Mouse (Mus musculus) forebrain, embryonic 14.5 days (tissue): ENCODE results near the gene Cacna1e. TPM values are rescaled to one million over a fixed set of nuclear protein-coding genes. Genes with fewer than 3 reads are reported as not detected.
A peak's percentile ranks its signal among the peaks of the same experiment; 100 is the strongest.

Source experiments
- ATAC-seq: fragments of 200-750 bp; cut with Nextera tagmentation; 2 replicates; pipeline ENCODE4 v1.8.0; 2017; ENCODE audit warnings: mild to moderate bottlenecking, moderate library complexity
- DNase-seq: peaks from one replicate; pipeline ENCODE4 v3.0.0-alpha.2; 2015; ENCODE audit warnings: low spot score
- H3K27ac ChIP-seq: fragments of 300-500 bp; sonication (generic); 2 replicates; pipeline ENCODE4 v1.5.1; 2014; ENCODE audit warnings: low read depth, mild to moderate bottlenecking, control low read depth, low read length, moderate library complexity
- H3K27me3 ChIP-seq: fragments of 300-500 bp; sonication (generic); replicated peaks from 2 replicates; pipeline ENCODE4 v1.6.1; 2014; ENCODE audit warnings: low read length, control low read depth, mixed read lengths; ENCODE audit not compliant: control insufficient read depth, insufficient read depth
- H3K36me3 ChIP-seq: fragments of 300-500 bp; sonication (generic); 2 replicates; pipeline ENCODE4 v1.6.1; 2014; ENCODE audit warnings: low read length, control low read depth; ENCODE audit not compliant: control insufficient read depth, insufficient read depth
- H3K4me1 ChIP-seq: fragments of 300-500 bp; sonication (generic); 2 replicates; pipeline ENCODE4 v1.6.1; 2014; ENCODE audit warnings: antibody characterized with exemption, low read length, control low read depth; ENCODE audit not compliant: control insufficient read depth, insufficient read depth
- H3K4me2 ChIP-seq: fragments of 300-500 bp; sonication (generic); 2 replicates; pipeline ENCODE4 v1.6.1; 2014; ENCODE audit warnings: mild to moderate bottlenecking, control low read depth, low read length
- H3K4me3 ChIP-seq: fragments of 300-500 bp; sonication (generic); 2 replicates; pipeline ENCODE4 v1.5.1; 2014; ENCODE audit warnings: low read depth, low read length, control low read depth
- H3K9ac ChIP-seq: fragments of 300-500 bp; sonication (generic); 2 replicates; pipeline ENCODE4 v1.6.1; 2014; ENCODE audit warnings: mild to moderate bottlenecking, low read length, control low read depth, moderate library complexity
- H3K9me3 ChIP-seq: fragments of 300-500 bp; sonication (generic); replicated peaks from 2 replicates; pipeline ENCODE4 v1.6.1; 2016; ENCODE audit warnings: low read length, control low read depth, mixed read lengths; ENCODE audit not compliant: control insufficient read depth
- WGBS: fragments of 180-500 bp; shearing (Covaris S2); extraction: QIAGEN DNeasy Blood & Tissue Kit; methylation state at CpG from one replicate; pipeline ENCODE4 v1.1.7; 2014; 5-methylcytosine and 5-hydroxymethylcytosine counted together
- polyA plus RNA-seq: library from polyadenylated mRNA; unstranded; fragments of >200 nt; fragmentation: Nextera tagmentation; extraction: Ambion mirVana; gene quantifications from 2 replicates; pipeline ENCODE4 v1.2.1, GENCODE M21; 2014

The Cacna1e gene
- polyA plus RNA-seq, 1 experiment from 2014 or later = 6.7 TPM

DNA sequence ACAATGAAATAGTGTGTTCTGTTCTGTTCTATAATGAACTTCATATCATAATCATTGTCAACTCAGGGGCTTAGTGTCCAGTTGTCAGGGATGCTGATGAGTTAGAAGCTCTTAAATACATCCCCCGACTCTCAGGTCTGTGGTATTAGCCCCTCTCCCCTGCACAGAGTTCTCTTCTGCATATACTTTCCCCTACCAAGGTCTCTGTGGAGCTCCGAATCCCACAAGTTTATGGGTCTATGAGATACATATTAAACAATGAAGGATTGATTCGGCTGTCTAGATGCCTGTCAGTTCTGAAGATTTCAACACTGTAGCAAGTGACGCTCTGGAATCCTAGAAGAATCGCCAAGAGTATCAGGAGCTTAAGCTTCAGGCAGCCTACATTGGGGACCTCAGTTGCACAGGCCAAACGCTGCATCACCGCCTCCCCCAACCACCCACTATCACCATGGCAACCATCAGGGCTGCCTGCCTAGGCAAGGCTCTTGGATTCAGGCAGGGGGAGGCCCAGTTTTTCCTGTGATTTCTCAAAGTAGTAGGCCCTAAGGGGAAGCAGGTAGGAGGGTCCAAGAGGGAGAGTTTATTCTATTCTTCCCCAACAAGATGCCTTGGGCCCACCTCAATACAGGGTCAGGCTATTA is 223.0 kb downstream of the Cacna1e start:
- Histone ChIP-seq H3K4me2 (no peak overlapping the region), H3K9ac (no peak overlapping the region), H3K4me3 (no peak overlapping the region), H3K27me3 (no peaks in the 10 kb centered on the region), H3K36me3 (no peaks in the 10 kb centered on the region), H3K4me1 (peaks cover 8% of the 10 kb centered on the region), H3K27ac (no peak overlapping the region), H3K9me3 (no peaks in the 10 kb centered on the region)
- 39% methylated on average over 7 of the region's 7 CpGs for WGBS
- ATAC-seq (peak; percentile 94), DNase-seq (peak; percentile 87)

DNA sequence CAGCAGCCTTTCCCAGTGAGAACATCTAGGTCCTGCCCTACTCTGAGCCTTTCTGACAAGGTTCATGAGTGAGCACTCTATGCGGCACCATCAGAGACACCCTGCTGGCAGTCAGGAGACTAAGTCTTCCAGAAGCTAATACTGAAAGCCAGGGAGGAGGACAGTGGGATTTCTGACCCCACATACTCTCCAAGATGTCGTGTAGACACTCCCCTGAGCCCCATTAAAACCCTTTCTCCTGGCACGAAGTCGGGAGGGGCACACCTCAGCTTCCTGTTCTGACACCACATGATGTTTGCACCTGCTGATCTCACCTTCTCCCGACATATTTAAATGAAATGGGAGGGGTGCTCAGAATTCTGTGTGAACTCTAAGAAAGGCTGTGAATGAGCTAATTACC is 226.9 kb downstream of the Cacna1e start:
- Histone ChIP-seq H3K36me3 (no peaks in the 10 kb centered on the region), H3K4me2 (no peak overlapping the region), H3K27ac (no peak overlapping the region), H3K9me3 (no peaks in the 10 kb centered on the region), H3K9ac (no peak overlapping the region), H3K4me1 (peaks cover 8% of the 10 kb centered on the region), H3K4me3 (no peak overlapping the region), H3K27me3 (no peaks in the 10 kb centered on the region)
- WGBS = 83% methylated on average over 5 of the region's 5 CpGs
- DNase-seq = no peak
- ATAC-seq = no peak

GRCm38 (mm10) chr1:154653951-154654350 is 230.3 kb downstream of the Cacna1e start:
- 78% methylated on average over 2 of the region's 2 CpGs for WGBS
- no peak overlapping the region for H3K27ac ChIP-seq
- no peaks in the 10 kb centered on the region for H3K9me3 ChIP-seq
- no peaks in the 10 kb centered on the region for H3K4me1 ChIP-seq
- no peaks in the 10 kb centered on the region for H3K36me3 ChIP-seq
- no peak for DNase-seq
- no peak overlapping the region for H3K4me2 ChIP-seq
- H3K9ac ChIP-seq = no peak overlapping the region
- no peak for ATAC-seq
- no peaks in the 10 kb centered on the region for H3K27me3 ChIP-seq
- no peak overlapping the region for H3K4me3 ChIP-seq

DNA sequence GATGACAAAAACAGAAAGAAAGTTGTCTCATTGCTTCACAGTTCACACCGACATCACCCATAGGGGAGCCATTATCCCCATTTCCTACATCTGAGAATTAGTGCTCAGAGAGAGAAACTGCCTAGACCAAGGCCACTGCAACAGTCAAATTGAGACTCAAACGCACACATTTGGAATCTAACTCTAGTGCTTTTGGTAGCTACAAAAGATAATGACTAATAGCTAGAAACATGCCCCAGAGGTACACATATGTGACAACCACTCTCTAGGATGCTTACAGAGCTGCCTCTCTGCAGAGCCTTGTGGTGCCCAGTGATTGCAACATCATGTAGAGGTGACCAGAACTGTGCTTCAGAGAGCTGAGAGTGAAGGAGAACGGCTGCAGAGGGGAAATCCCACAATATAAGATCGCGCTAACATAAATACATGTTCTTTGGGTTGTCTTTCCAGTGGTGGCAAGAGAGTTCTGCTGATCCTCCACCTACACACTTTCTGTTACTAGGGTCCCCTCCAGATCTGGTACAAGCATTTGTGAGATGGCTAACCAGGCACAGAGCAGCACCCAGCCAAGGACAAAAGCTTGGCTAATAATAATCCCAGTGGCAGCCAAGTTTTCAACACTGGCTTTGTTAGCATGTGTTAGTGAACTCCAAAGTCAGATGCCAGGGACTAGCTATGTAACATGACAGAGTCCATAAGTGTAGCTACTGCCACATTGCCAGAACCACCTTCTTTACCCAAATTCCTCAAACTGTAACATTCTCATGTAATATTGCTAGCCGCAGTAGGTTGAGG is 237.9 kb downstream of the Cacna1e start:
- Histone ChIP-seq H3K4me2 (no peak overlapping the region), H3K9ac (no peak overlapping the region), H3K4me1 (no peaks in the 10 kb centered on the region), H3K36me3 (no peaks in the 10 kb centered on the region), H3K4me3 (no peak overlapping the region), H3K27me3 (no peaks in the 10 kb centered on the region), H3K27ac (no peak overlapping the region), H3K9me3 (no peaks in the 10 kb centered on the region)
- ATAC-seq (no peak), DNase-seq (no peak)
- WGBS = 88% methylated on average over 6 of the region's 6 CpGs

- H3K4me3 ChIP-seq = no peak overlapping the region
- ATAC-seq (no peak), DNase-seq (no peak)
- 74% methylated on average over 4 of the region's 4 CpGs for WGBS
- H3K9me3 ChIP-seq = no peaks in the 10 kb centered on the region
- no peak overlapping the region for H3K9ac ChIP-seq
- H3K27me3 ChIP-seq = no peaks in the 10 kb centered on the region
- no peaks in the 10 kb centered on the region for H3K36me3 ChIP-seq
- H3K4me1 ChIP-seq = peaks cover 2% of the 10 kb centered on the region; the same call in 1 of the 2 replicates
- H3K4me2 ChIP-seq = no peak overlapping the region
- H3K27ac ChIP-seq = no peak overlapping the region
Measured at GRCm38 (mm10) chr1:154637821-154638220, 246.5 kb downstream of the Cacna1e start.

GRCm38 (mm10) chr1:154635766-154636165 is 248.5 kb downstream of the Cacna1e start:
- Histone ChIP-seq H3K27ac (no peak overlapping the region), H3K9ac (no peak overlapping the region), H3K9me3 (no peaks in the 10 kb centered on the region), H3K27me3 (no peaks in the 10 kb centered on the region), H3K4me2 (no peak overlapping the region), H3K4me3 (no peak overlapping the region), H3K36me3 (no peaks in the 10 kb centered on the region), H3K4me1 (peaks cover 2% of the 10 kb centered on the region; the same call in 1 of the 2 replicates)
- DNase-seq = no peak
- no peak for ATAC-seq
- WGBS = 87% methylated on average over 9 of the region's 9 CpGs

DNA sequence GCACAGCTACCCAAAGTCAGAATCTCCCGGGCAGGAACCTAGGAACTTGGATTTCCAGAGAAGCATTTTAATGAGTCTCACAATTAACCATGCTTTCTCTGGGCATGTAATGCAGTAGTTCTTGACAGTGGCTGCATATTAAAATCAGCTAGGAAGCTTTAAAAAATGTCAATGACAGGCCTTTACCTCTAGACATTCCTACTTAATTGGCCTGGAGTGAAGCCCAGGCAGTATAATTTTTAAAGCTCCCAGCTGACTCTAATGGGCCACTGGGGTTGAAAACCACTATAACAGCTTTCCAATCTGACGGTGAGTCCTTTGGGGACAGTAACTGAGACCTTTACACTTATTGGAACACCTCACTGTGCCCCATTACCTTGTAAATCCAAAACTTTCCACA is 251.4 kb downstream of the Cacna1e start:
- peak; percentile 39 for DNase-seq
- Histone ChIP-seq H3K36me3 (no peaks in the 10 kb centered on the region), H3K4me3 (no peak overlapping the region), H3K9ac (no peak overlapping the region), H3K4me1 (peaks cover 2% of the 10 kb centered on the region; the same call in 1 of the 2 replicates), H3K9me3 (no peaks in the 10 kb centered on the region), H3K27me3 (no peaks in the 10 kb centered on the region), H3K4me2 (no peak overlapping the region), H3K27ac (no peak overlapping the region)
- ATAC-seq = no peak
- WGBS = 21% methylated on average over 2 of the region's 2 CpGs

DNA sequence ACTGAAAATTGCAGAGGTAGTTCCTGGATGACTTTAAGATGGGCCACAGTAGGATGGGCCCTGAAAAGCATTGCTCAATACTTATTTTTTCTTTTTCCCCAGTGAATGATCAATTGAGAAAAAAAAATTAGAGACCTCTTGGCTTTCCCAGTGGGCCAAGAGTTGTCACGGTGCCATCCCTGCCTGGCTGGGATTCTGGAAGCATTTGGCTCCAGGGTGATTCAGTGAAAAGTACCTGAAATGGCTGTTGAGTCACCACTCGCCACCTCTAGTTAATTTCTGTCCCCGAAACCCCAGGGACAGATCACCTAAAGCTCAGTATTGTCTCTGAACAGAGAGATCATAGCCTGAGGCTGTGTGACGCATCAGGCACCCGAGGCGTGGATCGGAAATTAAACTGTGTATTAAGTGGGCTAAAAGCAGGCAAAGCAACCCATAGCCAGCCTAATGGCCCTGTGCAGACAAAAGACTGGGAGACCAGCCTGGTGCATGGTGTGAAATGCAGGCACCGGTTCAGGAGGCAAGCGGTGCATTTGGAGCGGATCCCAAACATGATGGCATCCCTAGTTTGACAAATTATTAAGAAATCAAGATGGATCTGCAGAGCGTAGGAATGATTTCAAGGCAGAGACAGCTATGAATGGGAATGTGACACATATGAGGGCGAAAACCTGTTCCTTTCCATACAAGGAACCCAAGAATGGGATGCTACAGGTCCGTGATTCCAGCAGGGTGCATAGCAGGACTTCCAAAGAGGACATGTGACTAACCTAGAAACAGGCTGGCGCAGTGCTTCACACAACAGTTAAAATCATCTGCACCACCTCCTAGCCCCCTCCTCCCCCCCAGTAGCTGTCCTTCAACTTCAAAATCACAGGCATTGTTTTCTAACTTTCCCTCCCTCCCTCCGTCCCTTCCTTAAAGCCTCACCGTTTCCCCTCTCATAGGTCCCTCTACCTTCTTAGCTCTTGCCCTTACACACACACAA is 261.3 kb downstream of the Cacna1e start:
- Histone ChIP-seq H3K4me2 (no peak overlapping the region), H3K9me3 (no peaks in the 10 kb centered on the region), H3K36me3 (no peaks in the 10 kb centered on the region), H3K27ac (no peak overlapping the region), H3K4me1 (no peaks in the 10 kb centered on the region), H3K27me3 (no peaks in the 10 kb centered on the region), H3K9ac (no peak overlapping the region), H3K4me3 (no peak overlapping the region)
- ATAC-seq = peak; percentile 32; the same call in 1 of the 2 replicates
- 60% methylated on average over 16 of the region's 16 CpGs for WGBS
- DNase-seq = peak; percentile 49
